Mouse (Mus musculus): ENCODE data around the gene Snw1. TPM values are rescaled to one million over a fixed set of nuclear protein-coding genes. Genes with fewer than 3 reads are reported as not detected.

The Snw1 gene
- polyA plus RNA-seq, 1 experiment = 41.7 TPM

DNA sequence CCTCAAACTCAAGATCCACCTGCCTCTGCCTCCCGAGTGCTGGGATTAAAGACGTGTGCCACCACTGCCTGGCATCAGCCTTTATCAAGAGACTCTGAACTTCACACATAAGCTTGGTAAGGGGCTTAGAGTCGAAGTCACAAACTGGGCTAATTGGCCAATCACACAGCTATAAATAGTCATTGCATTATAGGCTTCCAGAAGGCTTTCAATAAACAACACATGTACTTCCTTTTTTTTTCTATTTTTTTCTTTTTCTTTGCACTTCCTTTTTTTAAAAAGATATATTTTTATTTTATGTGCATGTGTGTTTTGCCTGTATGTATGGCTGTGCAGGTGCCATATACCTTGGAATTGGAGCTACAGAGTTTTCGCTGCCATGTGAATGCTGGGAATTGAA lies 56.7 kb downstream of the Snw1 start:
- Histone ChIP-seq H3K27me3 (ENCODE audit: control insufficient read depth, insufficient read depth, insufficient read length) (no peaks in the 10 kb centered on the region), H3K79me3 (ENCODE audit: low read depth) (no peaks in the 10 kb centered on the region), H3ac (ENCODE audit: control insufficient read depth, insufficient read length, low read depth) (no peak overlapping the region), H3K4me3 (ENCODE audit: insufficient read depth, poor library complexity, severe bottlenecking) (no peak overlapping the region), H3K79me2 (ENCODE audit: control insufficient read depth, insufficient read depth) (no peaks in the 10 kb centered on the region), H3K36me3 (ENCODE audit: control insufficient read depth, insufficient read depth) (no peaks in the 10 kb centered on the region)
- TF ChIP-seq FOSL1 (IDR thresholded peaks at IDR 0.05; ENCODE audit: insufficient read depth, low read length, poor library complexity, severe bottlenecking) (no peak), MYOD1 (IDR thresholded peaks at IDR 0.05; ENCODE audit: control insufficient read depth, insufficient read length, low read depth) (no peak), CEBPB (IDR thresholded peaks at IDR 0.05; ENCODE audit: low read depth) (no peak), CTCF (IDR thresholded peaks at IDR 0.05; ENCODE audit: control insufficient read depth, insufficient read depth, insufficient read length) (no peak), USF1 (IDR thresholded peaks at IDR 0.05; ENCODE audit: low read depth) (no peak), MYOG (IDR thresholded peaks at IDR 0.05; ENCODE audit: control insufficient read depth, extremely low read depth, insufficient read length) (no peak), MAX (IDR thresholded peaks at IDR 0.05) (no peak)

DNA sequence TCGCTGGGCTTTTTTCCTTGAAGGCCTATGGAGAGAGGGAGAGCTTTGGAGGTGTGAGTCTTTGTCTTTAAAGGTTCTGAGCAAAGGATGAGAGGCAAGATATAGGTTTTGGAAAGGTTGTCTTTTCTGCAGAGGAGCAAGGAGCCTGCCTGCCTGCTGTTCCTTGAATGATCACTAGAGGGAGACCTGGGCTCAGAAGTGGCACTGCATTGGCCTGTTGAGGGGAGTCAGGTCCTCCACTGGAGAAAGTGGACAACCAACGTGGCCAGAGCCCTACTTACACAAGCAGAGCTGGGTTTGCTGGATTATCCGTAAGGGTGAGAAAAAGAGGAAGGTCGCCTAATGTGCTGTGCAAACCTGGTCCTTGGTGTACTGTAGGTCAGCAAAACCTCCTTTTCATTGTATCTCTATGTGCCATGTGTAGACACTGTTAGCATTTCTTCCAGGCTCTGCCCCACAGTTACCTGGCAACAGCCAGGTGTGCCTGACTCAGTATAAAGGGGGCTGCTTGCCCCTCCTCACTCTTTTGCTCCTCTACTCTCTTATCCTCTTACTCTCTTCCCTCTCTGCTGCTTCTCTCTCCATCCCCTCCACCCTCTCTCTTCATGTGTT lies 58.8 kb downstream of the Snw1 start:
- Histone ChIP-seq H3K36me3 (ENCODE audit: control insufficient read depth, insufficient read depth) (no peaks in the 10 kb centered on the region), H3ac (ENCODE audit: control insufficient read depth, insufficient read length, low read depth) (no peak overlapping the region), H3K4me3 (ENCODE audit: insufficient read depth, poor library complexity, severe bottlenecking) (no peak overlapping the region), H3K79me2 (ENCODE audit: control insufficient read depth, insufficient read depth) (no peaks in the 10 kb centered on the region), H3K27me3 (ENCODE audit: control insufficient read depth, insufficient read depth, insufficient read length) (no peaks in the 10 kb centered on the region), H3K79me3 (ENCODE audit: low read depth) (no peaks in the 10 kb centered on the region)
- TF ChIP-seq USF1 (IDR thresholded peaks at IDR 0.05; ENCODE audit: low read depth) (no peak), MAX (IDR thresholded peaks at IDR 0.05) (peak; percentile 20), CTCF (IDR thresholded peaks at IDR 0.05; ENCODE audit: control insufficient read depth, insufficient read depth, insufficient read length) (peak; percentile 86), MYOD1 (IDR thresholded peaks at IDR 0.05; ENCODE audit: control insufficient read depth, insufficient read length, low read depth) (no peak)

DNA sequence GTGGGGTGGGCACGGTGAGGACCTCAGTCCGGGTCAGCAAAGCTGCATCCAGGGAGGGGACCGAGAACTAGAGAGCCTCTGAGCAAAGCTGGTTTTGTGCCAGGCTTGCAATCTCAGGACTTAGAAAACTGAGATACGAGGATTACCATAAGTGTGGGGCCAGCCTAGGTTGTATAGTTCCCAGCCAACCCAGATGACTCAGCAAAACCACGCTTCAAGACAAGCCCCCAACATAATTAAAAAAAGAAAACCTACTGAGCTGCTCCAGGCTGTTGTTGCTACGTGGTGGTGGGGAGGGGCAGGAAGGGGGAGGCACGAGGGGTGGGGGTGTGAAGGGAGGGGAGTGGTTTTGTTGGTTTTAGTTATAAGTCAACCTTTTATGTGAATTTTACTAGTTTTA lies 61.1 kb downstream of the Snw1 start:
- H3ac ChIP-seq (ENCODE audit: control insufficient read depth, insufficient read length, low read depth) = no peak overlapping the region
- H3K36me3 ChIP-seq (ENCODE audit: control insufficient read depth, insufficient read depth) = no peaks in the 10 kb centered on the region
- H3K4me3 ChIP-seq (ENCODE audit: insufficient read depth, poor library complexity, severe bottlenecking) = no peak overlapping the region
- no peaks in the 10 kb centered on the region for H3K79me2 ChIP-seq (ENCODE audit: control insufficient read depth, insufficient read depth)
- TF ChIP-seq CTCF (IDR thresholded peaks at IDR 0.05; ENCODE audit: control insufficient read depth, insufficient read depth, insufficient read length) (no peak), MAX (IDR thresholded peaks at IDR 0.05) (no peak), MYOG (IDR thresholded peaks at IDR 0.05; ENCODE audit: control insufficient read depth, extremely low read depth, insufficient read length) (no peak), CEBPB (IDR thresholded peaks at IDR 0.05; ENCODE audit: low read depth) (no peak), USF1 (IDR thresholded peaks at IDR 0.05; ENCODE audit: low read depth) (no peak), MYOD1 (IDR thresholded peaks at IDR 0.05; ENCODE audit: control insufficient read depth, insufficient read length, low read depth) (no peak), FOSL1 (IDR thresholded peaks at IDR 0.05; ENCODE audit: insufficient read depth, low read length, poor library complexity, severe bottlenecking) (no peak)
- no peaks in the 10 kb centered on the region for H3K79me3 ChIP-seq (ENCODE audit: low read depth)
- no peaks in the 10 kb centered on the region for H3K27me3 ChIP-seq (ENCODE audit: control insufficient read depth, insufficient read depth, insufficient read length)

- no peaks in the 10 kb centered on the region for H3K79me3 ChIP-seq (ENCODE audit: low read depth)
- no peaks in the 10 kb centered on the region for H3K36me3 ChIP-seq (ENCODE audit: control insufficient read depth, insufficient read depth)
- TF ChIP-seq CTCF (IDR thresholded peaks at IDR 0.05; ENCODE audit: control insufficient read depth, insufficient read depth, insufficient read length) (no peak), CEBPB (IDR thresholded peaks at IDR 0.05; ENCODE audit: low read depth) (no peak), MYOD1 (IDR thresholded peaks at IDR 0.05; ENCODE audit: control insufficient read depth, insufficient read length, low read depth) (no peak), USF1 (IDR thresholded peaks at IDR 0.05; ENCODE audit: low read depth) (no peak), FOSL1 (IDR thresholded peaks at IDR 0.05; ENCODE audit: insufficient read depth, low read length, poor library complexity, severe bottlenecking) (no peak), MYOG (IDR thresholded peaks at IDR 0.05; ENCODE audit: control insufficient read depth, extremely low read depth, insufficient read length) (no peak), MAX (IDR thresholded peaks at IDR 0.05) (no peak)
- H3ac ChIP-seq (ENCODE audit: control insufficient read depth, insufficient read length, low read depth) = no peak overlapping the region
- H3K4me3 ChIP-seq (ENCODE audit: insufficient read depth, poor library complexity, severe bottlenecking) = no peak overlapping the region
- H3K79me2 ChIP-seq (ENCODE audit: control insufficient read depth, insufficient read depth) = no peaks in the 10 kb centered on the region
- no peaks in the 10 kb centered on the region for H3K27me3 ChIP-seq (ENCODE audit: control insufficient read depth, insufficient read depth, insufficient read length)
These were observed 63.0 kb downstream of the Snw1 start for GRCm38 (mm10) chr12:87409123-87409522.

GRCm38 (mm10) chr12:87407869-87408605 lies 64.0 kb downstream of the Snw1 start:
- no peaks in the 10 kb centered on the region for H3K27me3 ChIP-seq (ENCODE audit: control insufficient read depth, insufficient read depth, insufficient read length)
- no peaks in the 10 kb centered on the region for H3K79me2 ChIP-seq (ENCODE audit: control insufficient read depth, insufficient read depth)
- no peaks in the 10 kb centered on the region for H3K79me3 ChIP-seq (ENCODE audit: low read depth)
- H3K36me3 ChIP-seq (ENCODE audit: control insufficient read depth, insufficient read depth) = no peaks in the 10 kb centered on the region
- H3ac ChIP-seq (ENCODE audit: control insufficient read depth, insufficient read length, low read depth) = no peak overlapping the region
- TF ChIP-seq MAX (IDR thresholded peaks at IDR 0.05) = no peak
- TF ChIP-seq MYOD1 (IDR thresholded peaks at IDR 0.05; ENCODE audit: control insufficient read depth, insufficient read length, low read depth) = no peak
- TF ChIP-seq FOSL1 (IDR thresholded peaks at IDR 0.05; ENCODE audit: insufficient read depth, low read length, poor library complexity, severe bottlenecking) = no peak
- TF ChIP-seq CTCF (IDR thresholded peaks at IDR 0.05; ENCODE audit: control insufficient read depth, insufficient read depth, insufficient read length) = no peak
- TF ChIP-seq MYOG (IDR thresholded peaks at IDR 0.05; ENCODE audit: control insufficient read depth, extremely low read depth, insufficient read length) = no peak
- no peak for TF ChIP-seq CEBPB (IDR thresholded peaks at IDR 0.05; ENCODE audit: low read depth)
- no peak for TF ChIP-seq USF1 (IDR thresholded peaks at IDR 0.05; ENCODE audit: low read depth)
- H3K4me3 ChIP-seq (ENCODE audit: insufficient read depth, poor library complexity, severe bottlenecking) = no peak overlapping the region

Measured in C2C12 (cell line).